Mouse (Mus musculus) liver, embryonic 13.5 days (tissue): Measurements from ENCODE around the gene Syt16. TPM values are rescaled to one million over a fixed set of nuclear protein-coding genes. Genes with fewer than 3 reads are reported as not detected.

Experiments
- ATAC-seq: fragments of 200-750 bp; cut with Nextera tagmentation; 2 replicates; pipeline ENCODE4 v1.8.0; 2017; ENCODE audit warnings: low read depth, mild to moderate bottlenecking, moderate number of reproducible peaks, moderate library complexity
- DNase-seq: peaks from one replicate; pipeline ENCODE4 v3.0.0; 2022
- H3K27ac ChIP-seq: fragments of 300-500 bp; sonication (generic); 2 replicates; pipeline ENCODE4 v1.5.1; 2015; ENCODE audit warnings: moderate library complexity, mild to moderate bottlenecking, inconsistent platforms
- H3K27me3 ChIP-seq: fragments of 300-500 bp; sonication (generic); 2 replicates; pipeline ENCODE4 v1.6.1; 2015; ENCODE audit warnings: mild to moderate bottlenecking, inconsistent platforms
- H3K36me3 ChIP-seq: fragments of 300-500 bp; sonication (generic); 2 replicates; pipeline ENCODE4 v1.6.1; 2015; ENCODE audit warnings: mild to moderate bottlenecking, inconsistent platforms
- H3K4me1 ChIP-seq: fragments of 300-500 bp; sonication (generic); replicated peaks from 2 replicates; pipeline ENCODE4 v1.6.1; 2015; ENCODE audit warnings: inconsistent platforms
- H3K4me2 ChIP-seq: fragments of 300-500 bp; sonication (generic); 2 replicates; pipeline ENCODE4 v1.6.1; 2015; ENCODE audit warnings: inconsistent platforms, mild to moderate bottlenecking, moderate library complexity
- H3K4me3 ChIP-seq: fragments of 300-500 bp; sonication (generic); replicated peaks from 2 replicates; pipeline ENCODE4 v1.5.1; 2015; ENCODE audit warnings: mild to moderate bottlenecking, inconsistent platforms
- H3K9ac ChIP-seq: fragments of 300-500 bp; sonication (generic); 2 replicates; pipeline ENCODE4 v1.6.1; 2015; ENCODE audit warnings: mild to moderate bottlenecking, inconsistent platforms
- H3K9me3 ChIP-seq: fragments of 300-500 bp; sonication (generic); replicated peaks from 2 replicates; pipeline ENCODE4 v1.6.1; 2016; ENCODE audit warnings: inconsistent platforms
- whole genome bisulfite sequencing: fragments of 180-500 bp; shearing (Covaris S2); methylation state at CpG from one replicate; pipeline ENCODE4 v1.1.7; 2015; ENCODE audit not compliant: insufficient replicate concordance; 5-methylcytosine and 5-hydroxymethylcytosine counted together
- polyA plus RNA-seq: library from polyadenylated mRNA; unstranded; fragments of >200 nt; fragmentation: Nextera tagmentation; extraction: Ambion mirVana; gene quantifications from 2 replicates; pipeline ENCODE4 v1.2.1, GENCODE M21; 2015

Gene Syt16
- polyA plus RNA-seq, 1 experiment from 2014 or later, result 0.09 TPM

- ATAC-seq (no peak), DNase-seq (no peak)
- H3K4me3 ChIP-seq, result no peak overlapping the region
- H3K9ac ChIP-seq, result no peak overlapping the region
- 11% methylated on average over 11 of the region's 11 CpGs for WGBS
- peak overlapping the region; percentile 45; the same call in 1 of the 2 replicates for H3K4me2 ChIP-seq
- H3K27me3 ChIP-seq, result peaks cover 32% of the 10 kb centered on the region
- no peaks in the 10 kb centered on the region for H3K9me3 ChIP-seq
- H3K27ac ChIP-seq, result no peak overlapping the region
- H3K36me3 ChIP-seq, result no peaks in the 10 kb centered on the region
- no peaks in the 10 kb centered on the region for H3K4me1 ChIP-seq
Observed at GRCm38 (mm10) chr12:74284685-74285054, 287.2 kb downstream of the Syt16 start.

GRCm38 (mm10) chr12:74290983-74291382 lies 293.5 kb downstream of the Syt16 start:
- no peaks in the 10 kb centered on the region for H3K4me1 ChIP-seq
- H3K9ac ChIP-seq, result no peak overlapping the region
- no peak overlapping the region for H3K27ac ChIP-seq
- DNase-seq, result no peak
- no peaks in the 10 kb centered on the region for H3K36me3 ChIP-seq
- 65% methylated on average over 4 of the region's 4 CpGs for WGBS
- no peaks in the 10 kb centered on the region for H3K9me3 ChIP-seq
- H3K4me3 ChIP-seq, result no peak overlapping the region
- H3K27me3 ChIP-seq, result no peaks in the 10 kb centered on the region
- no peak overlapping the region for H3K4me2 ChIP-seq
- ATAC-seq, result no peak

GRCm38 (mm10) chr12:74293624-74294023 lies 296.2 kb downstream of the Syt16 start:
- no peak overlapping the region for H3K4me2 ChIP-seq
- no peak overlapping the region for H3K9ac ChIP-seq
- no peaks in the 10 kb centered on the region for H3K36me3 ChIP-seq
- no peak for DNase-seq
- H3K27me3 ChIP-seq, result no peaks in the 10 kb centered on the region
- no peaks in the 10 kb centered on the region for H3K4me1 ChIP-seq
- no peak overlapping the region for H3K4me3 ChIP-seq
- WGBS, result 3% methylated on average over 4 of the region's 4 CpGs
- no peak overlapping the region for H3K27ac ChIP-seq
- H3K9me3 ChIP-seq, result no peaks in the 10 kb centered on the region
- no peak for ATAC-seq

DNA sequence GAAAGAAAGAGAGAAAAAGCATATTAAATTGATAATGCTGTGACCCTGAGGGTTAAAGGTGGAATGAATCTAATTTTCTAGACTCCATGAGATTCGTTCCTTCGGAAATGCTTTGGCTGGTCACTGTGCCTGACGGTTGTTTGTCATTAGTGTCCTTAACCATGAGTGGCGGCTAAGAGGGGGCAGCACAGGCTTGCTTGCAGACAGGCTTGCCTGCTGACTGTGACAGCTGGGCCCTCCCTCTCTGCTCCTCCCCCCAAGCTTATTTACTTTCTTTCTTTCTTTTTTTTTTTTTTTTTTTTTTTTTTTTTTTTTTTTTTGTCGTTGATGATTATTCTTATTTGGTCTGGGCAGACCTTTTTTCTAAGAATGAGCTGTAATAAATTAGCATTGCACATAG lies 298.9 kb downstream of the Syt16 start:
- H3K36me3 ChIP-seq, result no peaks in the 10 kb centered on the region
- no peak overlapping the region for H3K27ac ChIP-seq
- WGBS, result 53% methylated on average over 5 of the region's 5 CpGs
- H3K4me2 ChIP-seq, result no peak overlapping the region
- H3K9me3 ChIP-seq, result no peaks in the 10 kb centered on the region
- no peak for ATAC-seq
- no peaks in the 10 kb centered on the region for H3K4me1 ChIP-seq
- H3K9ac ChIP-seq, result no peak overlapping the region
- H3K4me3 ChIP-seq, result no peak overlapping the region
- no peaks in the 10 kb centered on the region for H3K27me3 ChIP-seq
- DNase-seq, result no peak

GRCm38 (mm10) chr12:74301559-74301958 lies 304.1 kb downstream of the Syt16 start:
- 77% methylated on average over 6 of the region's 6 CpGs for WGBS
- ATAC-seq, result no peak
- no peak overlapping the region for H3K4me2 ChIP-seq
- no peaks in the 10 kb centered on the region for H3K27me3 ChIP-seq
- no peak overlapping the region for H3K9ac ChIP-seq
- no peaks in the 10 kb centered on the region for H3K36me3 ChIP-seq
- H3K27ac ChIP-seq, result no peak overlapping the region
- H3K4me3 ChIP-seq, result no peak overlapping the region
- no peaks in the 10 kb centered on the region for H3K9me3 ChIP-seq
- DNase-seq, result no peak
- H3K4me1 ChIP-seq, result no peaks in the 10 kb centered on the region

GRCm38 (mm10) chr12:74303418-74304294 lies 306.2 kb downstream of the Syt16 start:
- DNase-seq (no peak), ATAC-seq (no peak)
- Histone ChIP-seq H3K27ac (no peak overlapping the region), H3K4me2 (no peak overlapping the region), H3K9ac (no peak overlapping the region), H3K4me3 (no peak overlapping the region), H3K9me3 (no peaks in the 10 kb centered on the region), H3K36me3 (no peaks in the 10 kb centered on the region), H3K4me1 (no peaks in the 10 kb centered on the region), H3K27me3 (no peaks in the 10 kb centered on the region)
- 59% methylated on average over 9 of the region's 9 CpGs for WGBS

DNA sequence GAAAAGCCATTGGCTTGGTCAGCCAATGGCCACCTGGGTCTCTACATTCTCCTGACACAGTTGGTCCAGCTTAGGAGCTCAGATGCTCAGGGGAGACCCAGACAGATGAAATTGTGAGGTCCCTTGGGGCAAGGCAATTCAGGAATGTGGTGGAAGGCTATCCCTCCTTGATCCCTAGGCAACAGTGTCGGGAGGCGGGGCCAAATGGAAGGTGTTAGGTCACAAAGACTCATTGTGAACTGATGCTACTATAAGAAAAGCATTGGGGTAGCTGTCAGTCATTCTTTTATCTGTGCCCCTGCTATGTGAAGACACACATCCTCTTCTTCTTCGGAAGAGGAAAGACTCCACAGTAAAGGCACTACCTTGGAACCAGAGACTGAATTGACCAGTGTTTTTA lies 315.1 kb downstream of the Syt16 start:
- Histone ChIP-seq H3K27me3 (no peaks in the 10 kb centered on the region), H3K4me2 (no peak overlapping the region), H3K9me3 (no peaks in the 10 kb centered on the region), H3K4me3 (no peak overlapping the region), H3K4me1 (no peaks in the 10 kb centered on the region), H3K27ac (no peak overlapping the region), H3K36me3 (no peaks in the 10 kb centered on the region), H3K9ac (no peak overlapping the region)
- DNase-seq (no peak), ATAC-seq (no peak)
- 69% methylated on average over 3 of the region's 3 CpGs for whole genome bisulfite sequencing

DNA sequence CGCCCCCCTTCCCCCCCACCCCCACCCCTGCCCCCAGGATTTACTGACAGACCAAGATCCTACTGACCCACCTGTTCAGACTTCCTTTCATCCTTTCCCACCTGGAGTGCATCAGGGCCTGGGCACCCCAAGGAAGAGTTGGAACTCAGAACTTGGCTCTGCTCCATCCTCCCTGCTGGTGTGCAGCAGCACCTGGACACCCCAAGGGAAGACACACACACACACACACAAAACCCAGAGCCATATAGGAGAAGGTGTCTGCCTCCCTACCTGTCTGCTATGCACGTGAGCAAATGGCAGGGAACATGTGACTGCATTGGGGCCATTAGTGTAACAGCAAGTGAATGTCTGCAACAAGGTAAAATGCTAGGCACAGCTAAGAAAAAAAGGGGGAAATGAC lies 317.8 kb downstream of the Syt16 start:
- no peak overlapping the region for H3K4me2 ChIP-seq
- H3K27ac ChIP-seq, result no peak overlapping the region
- H3K4me3 ChIP-seq, result no peak overlapping the region
- DNase-seq, result no peak
- no peak for ATAC-seq
- H3K4me1 ChIP-seq, result no peaks in the 10 kb centered on the region
- no peaks in the 10 kb centered on the region for H3K36me3 ChIP-seq
- no peak overlapping the region for H3K9ac ChIP-seq
- WGBS, result 26% methylated on average over 1 of the region's 2 CpGs
- no peaks in the 10 kb centered on the region for H3K9me3 ChIP-seq
- no peaks in the 10 kb centered on the region for H3K27me3 ChIP-seq

GRCm38 (mm10) chr12:74316344-74316973 lies 319.0 kb downstream of the Syt16 start, which contains the start of gene Gm11042:
TSS of gene Gm11042 (minus strand) at chr12:74316394.
- Histone ChIP-seq H3K27ac (no peak within 1 kb of the TSS), H3K9me3 (no peaks in the 10 kb centered on the region), H3K27me3 (no peaks in the 10 kb centered on the region), H3K4me3 (peak within 1 kb of the TSS; percentile 44), H3K36me3 (no peaks in the 10 kb centered on the region), H3K4me1 (no peaks in the 10 kb centered on the region), H3K4me2 (peak within 1 kb of the TSS; percentile 50), H3K9ac (no peak within 1 kb of the TSS)
- DNase-seq, result no peak
- ATAC-seq, result no peak
- WGBS, result 27% methylated on average over 18 of the region's 18 CpGs

DNA sequence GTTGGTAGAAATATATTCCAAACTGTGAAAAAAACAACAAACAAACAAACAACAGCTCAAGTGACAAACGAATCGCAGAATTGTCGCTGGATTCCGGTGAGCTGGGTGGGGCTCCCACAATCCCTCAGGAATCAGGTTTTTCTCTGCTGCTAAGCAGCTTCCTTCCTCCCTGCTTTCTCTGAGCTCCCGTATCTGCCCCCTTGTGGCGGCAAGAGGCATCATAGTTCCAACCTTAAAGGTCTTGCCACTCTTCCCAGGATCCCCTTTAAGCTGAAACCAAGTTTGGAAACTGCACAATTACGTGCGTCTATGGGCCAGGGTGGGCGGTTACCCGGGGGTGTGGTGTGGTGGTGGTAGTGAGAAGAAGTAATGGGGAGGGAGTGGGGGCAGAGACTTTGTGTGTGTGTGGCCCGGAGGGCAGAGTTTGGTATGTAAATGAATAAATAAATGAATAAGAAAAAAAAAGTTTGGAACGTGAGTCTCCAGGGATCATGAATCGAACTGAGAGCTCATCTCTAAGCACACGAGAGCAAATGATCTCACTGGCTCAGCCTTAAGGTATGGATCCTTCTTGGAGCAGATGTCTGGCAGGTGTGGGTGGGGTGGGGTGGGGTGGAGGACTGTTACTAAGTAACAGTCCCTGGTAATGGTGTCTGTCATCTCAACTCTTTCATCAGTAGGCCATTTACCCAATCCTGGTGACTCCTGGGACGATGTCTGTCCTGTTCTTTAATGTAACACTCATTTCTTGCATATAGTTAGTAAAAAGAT lies 319.7 kb downstream of the Syt16 start:
- DNase-seq (peak; percentile 4), ATAC-seq (peak; percentile 45; the same call in 1 of the 2 replicates)
- no peaks in the 10 kb centered on the region for H3K27me3 ChIP-seq
- no peak overlapping the region for H3K9ac ChIP-seq
- H3K36me3 ChIP-seq, result no peaks in the 10 kb centered on the region
- H3K9me3 ChIP-seq, result no peaks in the 10 kb centered on the region
- peak overlapping the region; percentile 44 for H3K4me3 ChIP-seq
- WGBS, result 13% methylated on average over 15 of the region's 15 CpGs
- H3K4me1 ChIP-seq, result no peaks in the 10 kb centered on the region
- H3K27ac ChIP-seq, result no peak overlapping the region
- peak overlapping the region; percentile 50 for H3K4me2 ChIP-seq

DNA sequence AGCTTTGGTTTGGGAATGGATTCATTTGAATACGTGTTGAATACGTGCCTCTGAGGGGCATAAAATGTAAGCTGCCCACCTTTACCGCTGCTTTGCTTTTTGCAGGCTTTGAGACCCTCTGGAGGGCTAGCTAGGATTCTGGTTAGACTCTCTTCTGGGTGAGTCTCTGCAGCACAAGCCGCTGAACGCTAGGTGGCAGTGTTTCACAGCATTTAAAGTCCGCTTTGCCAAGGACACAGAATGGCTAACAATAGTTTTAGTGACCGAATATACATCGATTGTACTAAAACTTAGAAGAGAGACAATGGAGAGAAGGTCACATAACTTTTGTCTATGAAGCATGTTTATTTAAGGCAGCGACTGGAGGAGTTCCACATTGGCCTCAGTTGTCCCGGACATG lies 322.9 kb downstream of the Syt16 start:
- WGBS, result 14% methylated on average over 10 of the region's 10 CpGs
- no peak for ATAC-seq

More for the DNA sequence above, 322.9 kb downstream of the Syt16 start:
- Histone ChIP-seq H3K9ac (no peak overlapping the region), H3K27me3 (no peaks in the 10 kb centered on the region), H3K27ac (no peak overlapping the region), H3K4me2 (no peak overlapping the region), H3K4me3 (no peak overlapping the region), H3K4me1 (no peaks in the 10 kb centered on the region), H3K9me3 (no peaks in the 10 kb centered on the region), H3K36me3 (no peaks in the 10 kb centered on the region)
- DNase-seq, result no peak
